9 mouse cellular contexts compared by ENCODE assay signal in genomic region chr7:34232785-34233725, GRCm38 (mm10). TPM values are rescaled to one million over a fixed set of nuclear protein-coding genes. Genes with fewer than 3 reads are reported as not detected.
A peak's percentile ranks its signal among the peaks of the same experiment; 100 is the strongest.
DNase-seq lines count a peak whose midpoint lies in the region; ATAC-seq and TF ChIP-seq lines count a peak whose summit lies in the region.
"Had no signal": no experiment of that assay in that cellular context is flagged by ENCODE, and none has a peak within 500 bp of the region (broad histone marks: within the 10 kb centered on the region; RNA-seq: fewer than 3 reads in every experiment).

No protein-coding gene starts in this region.

- no peaks in the 10 kb centered on the region for H3K27me3 ChIP-seq in testis, adult 2 months (ENCODE audit: control insufficient read depth, insufficient read depth, low read length)
- H3K27me3 ChIP-seq in limb, embryonic 15.5 days = no peaks in the 10 kb centered on the region
- no peaks in the 10 kb centered on the region for H3K27me3 ChIP-seq in stomach, postnatal 0 days (ENCODE audit: control insufficient read depth, insufficient read depth, low read length)

- no peak for ATAC-seq in limb, embryonic 15.5 days (ENCODE audit: insufficient number of reproducible peaks, low FRiP score, low TSS enrichment, low read depth)
- ATAC-seq in stomach, postnatal 0 days (ENCODE audit: low FRiP score, low TSS enrichment) = no peak

- H3K4me3 ChIP-seq in testis, adult 2 months (ENCODE audit: control insufficient read depth, low read depth, low read length) = peak overlapping the region; percentile 81
- peak overlapping the region; percentile 51 for H3K4me3 ChIP-seq in limb, embryonic 15.5 days
- H3K4me3 ChIP-seq in stomach, postnatal 0 days (ENCODE audit: low read depth, low read length) = peak overlapping the region; percentile 43

- TF ChIP-seq CTCF in testis, adult 2 months (IDR thresholded peaks at IDR 0.05; ENCODE audit: control insufficient read depth, insufficient read depth, insufficient replicate concordance, low read depth, low read length) = no peak
- TF ChIP-seq CTCF in stomach, postnatal 0 days (IDR thresholded peaks at IDR 0.05; ENCODE audit: low read depth) = no peak

- no peak for TF ChIP-seq POLR2A in testis, adult 2 months (IDR thresholded peaks at IDR 0.05; ENCODE audit: control insufficient read depth, low read depth, low read length)

- 0 out of 2 replicates have a peak overlapping the region, but pooled peaks have one; percentile 18 for H3K9ac ChIP-seq in limb, embryonic 15.5 days
- peak overlapping the region; percentile 61 for H3K9ac ChIP-seq in stomach, postnatal 0 days (ENCODE audit: low read length)

- intact Hi-C loops in gastrocnemius, postnatal 36 days (cut with DNase I) = no loop called here

- H3K27ac ChIP-seq in testis, adult 2 months (ENCODE audit: control insufficient read depth, insufficient read depth, low read depth, low read length) = peak overlapping the region; percentile 90
- H3K27ac ChIP-seq in limb, embryonic 15.5 days = peak overlapping the region; percentile 93
- peak overlapping the region; percentile 89 for H3K27ac ChIP-seq in stomach, postnatal 0 days (replicated peaks)

- TF ChIP-seq EP300 in stomach, postnatal 0 days (optimal IDR thresholded peaks at IDR 0.05) = no peak

- peaks cover 15% of the 10 kb centered on the region for H3K4me1 ChIP-seq in testis, adult 2 months (ENCODE audit: control insufficient read depth, insufficient read depth, low read length)
- peaks cover 31% of the 10 kb centered on the region for H3K4me1 ChIP-seq in limb, embryonic 15.5 days
- no peaks in the 10 kb centered on the region for H3K4me1 ChIP-seq in stomach, postnatal 0 days (replicated peaks; ENCODE audit: control insufficient read depth, insufficient read depth)

- H3K9me3 ChIP-seq in limb, embryonic 15.5 days = no peaks in the 10 kb centered on the region
- no peaks in the 10 kb centered on the region for H3K9me3 ChIP-seq in stomach, postnatal 0 days (ENCODE audit: control insufficient read depth, low read length)

- no peaks in the 10 kb centered on the region for H3K36me3 ChIP-seq in testis, adult 2 months (ENCODE audit: control insufficient read depth, insufficient read depth, low read length)
- H3K36me3 ChIP-seq in limb, embryonic 15.5 days = peaks cover 21% of the 10 kb centered on the region
- peaks cover 9% of the 10 kb centered on the region for H3K36me3 ChIP-seq in stomach, postnatal 0 days (ENCODE audit: control insufficient read depth, insufficient read depth, low read length)

- 41% methylated on average over 7 of the region's 7 CpGs for WGBS in limb, embryonic 15.5 days
- 36% methylated on average over 7 of the region's 7 CpGs for WGBS in stomach, postnatal 0 days

- H3K4me2 ChIP-seq in limb, embryonic 15.5 days = peak overlapping the region; percentile 67
- H3K4me2 ChIP-seq in stomach, postnatal 0 days (replicated peaks; ENCODE audit: low read depth) = peak overlapping the region; percentile 57

- DNase-seq in cerebellum, adult 9-11 months = peak; percentile 49
- no peak for DNase-seq in cerebellum, adult 11 months
- DNase-seq in testis, postnatal 10 days (ENCODE audit: low spot score) = no peak
- no peak for DNase-seq in stomach, postnatal 0 days (ENCODE audit: low spot score)
- no peak for DNase-seq in gastrocnemius, postnatal 36 days
- no peak for DNase-seq in thymus, postnatal 36 days

RNA-seq across cellular contexts. Expression of gene Gpi1, which starts 2.9 kb away (rescaled TPM):
- 456 and 474 TPM in 2 replicates for polyA plus RNA-seq in testis, adult 2 months (2012; rRNA removed)
- polyA plus RNA-seq in limb, embryonic 15.5 days (2015; fragmentation: Nextera tagmentation; extraction: Ambion mirVana) = 288 and 306 TPM in 2 replicates
- 235 and 244 TPM in 2 replicates for polyA plus RNA-seq in stomach, postnatal 0 days (2015; fragmentation: Nextera tagmentation; extraction: Ambion mirVana)
- total RNA-seq in gastrocnemius, postnatal 36 days (2021) = 1,000 to 10,000 TPM; 1,148 to 1,175 TPM

RNA-seq across cellular contexts. Expression of gene Gm6096, which starts 17.8 kb away (rescaled TPM):
- polyA plus RNA-seq in testis, adult 2 months (2012; rRNA removed) = not detected in 2 replicates
- polyA plus RNA-seq in limb, embryonic 15.5 days (2015; fragmentation: Nextera tagmentation; extraction: Ambion mirVana) = not detected in 2 replicates
- polyA plus RNA-seq in stomach, postnatal 0 days (2015; fragmentation: Nextera tagmentation; extraction: Ambion mirVana) = not detected in 2 replicates
- not detected for total RNA-seq in gastrocnemius, postnatal 36 days (2021)
- total RNA-seq: common myeloid progenitor, adult 5-6 weeks had no signal

RNA-seq across cellular contexts. Expression of gene Pdcd2l, which starts 36.6 kb away (rescaled TPM):
- polyA plus RNA-seq in testis, adult 2 months (2012; rRNA removed) = 32.1 and 34.1 TPM in 2 replicates
- polyA plus RNA-seq in limb, embryonic 15.5 days (2015; fragmentation: Nextera tagmentation; extraction: Ambion mirVana) = 59.1 and 59.9 TPM in 2 replicates
- 30.4 and 34.6 TPM in 2 replicates for polyA plus RNA-seq in stomach, postnatal 0 days (2015; fragmentation: Nextera tagmentation; extraction: Ambion mirVana)
- 10 to 100 TPM; 15.3 to 18.1 TPM for total RNA-seq in gastrocnemius, postnatal 36 days (2021)
